Mouse (Mus musculus): Measurements from ENCODE around the gene Adamts2.

DNA sequence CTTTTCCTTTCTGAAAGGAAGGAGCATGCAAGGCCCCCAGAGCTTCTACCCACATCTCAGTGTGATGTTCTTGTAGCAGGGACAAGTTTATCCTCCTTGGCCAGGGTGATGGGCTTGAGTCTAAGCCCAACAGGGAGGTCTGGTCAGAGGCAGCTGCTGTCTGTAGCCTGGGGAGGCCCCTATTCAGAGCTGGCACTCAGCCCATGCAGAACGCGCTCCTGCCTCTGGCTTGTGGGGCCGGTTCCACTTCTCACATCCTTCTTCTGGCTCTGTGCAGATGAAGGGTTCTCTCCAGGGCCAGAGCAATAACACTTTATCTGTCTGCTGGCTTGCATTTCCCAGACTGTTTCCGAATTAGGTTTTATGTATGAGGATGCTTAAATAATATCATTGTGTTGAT, 44.3 kb downstream of the Adamts2 start:
- TF ChIP-seq CTCF (conservative IDR thresholded peaks at IDR 0.05 in 1 of 2, IDR thresholded peaks at IDR 0.05 in 1 of 2; ENCODE audit: low read depth in 2 of 2, low read length in 2 of 2) (no peak), SIN3A (IDR thresholded peaks at IDR 0.05; ENCODE audit: low read length) (no peak), MAX (IDR thresholded peaks at IDR 0.05; ENCODE audit: low read length) (no peak), BHLHE40 (IDR thresholded peaks at IDR 0.05; ENCODE audit: low read depth, low read length) (no peak), MAFK (IDR thresholded peaks at IDR 0.05; ENCODE audit: insufficient replicate concordance, low read length) (no peak), ELF1 (IDR thresholded peaks at IDR 0.05; ENCODE audit: low read depth, low read length) (no peak), USF1 (IDR thresholded peaks at IDR 0.05; ENCODE audit: low read depth, low read length) (no peak), UBTF (IDR thresholded peaks at IDR 0.05; ENCODE audit: low read depth, low read length) (no peak), RCOR1 (conservative IDR thresholded peaks at IDR 0.05; ENCODE audit: low read depth, low read length) (no peak), MXI1 (IDR thresholded peaks at IDR 0.05; ENCODE audit: low read depth, low read length) (no peak)

All from CH12.LX (cell line).